Mouse (Mus musculus): ENCODE results near the gene Nav2.

The Nav2 gene

DNA sequence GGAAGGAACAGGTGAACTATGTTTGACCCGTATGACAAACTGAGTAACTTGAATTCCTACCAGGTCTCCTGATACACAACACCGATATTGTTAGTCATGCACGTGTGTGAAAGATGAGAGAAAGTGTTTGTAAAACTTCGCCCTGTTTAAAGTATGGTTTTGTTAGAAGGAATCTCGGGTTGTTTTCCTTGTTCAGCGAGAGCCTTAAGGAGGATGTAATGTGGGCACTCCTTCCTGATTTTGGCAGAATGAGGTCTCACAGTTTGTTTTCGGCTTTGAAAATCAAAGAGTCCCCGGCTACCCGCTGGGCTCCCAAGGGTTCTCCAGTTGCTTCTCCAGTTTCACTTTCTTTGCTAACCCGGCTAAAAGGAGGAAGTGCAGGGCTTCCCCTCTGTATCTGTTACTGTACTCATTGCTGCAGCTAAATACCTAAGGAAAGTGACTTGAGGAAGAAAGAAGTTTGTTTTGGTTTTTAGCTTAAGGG lies 553.9 kb downstream of the Nav2 start:
- DNase-seq, result peak; percentile 30

DNA sequence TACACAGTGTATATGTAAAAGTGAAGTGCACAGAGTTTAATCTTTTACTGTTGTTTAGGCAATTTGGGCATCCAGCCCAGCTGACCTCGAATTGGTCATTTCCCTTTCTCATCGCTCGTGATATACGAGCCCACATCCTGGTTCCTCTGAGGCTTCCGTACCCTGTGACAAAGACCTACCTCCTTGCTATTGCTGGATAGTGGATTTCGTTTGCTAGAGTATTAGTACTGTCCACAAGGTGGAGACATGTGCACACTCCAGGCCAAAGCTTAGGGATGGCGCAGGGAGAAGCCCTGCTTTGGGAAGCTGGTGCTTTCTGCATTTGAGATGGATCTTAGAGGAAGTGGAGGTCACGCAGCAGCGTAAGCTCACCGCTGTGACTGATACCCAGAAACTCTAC lies 559.3 kb downstream of the Nav2 start:
- DNase-seq, result peak; percentile 49

DNA sequence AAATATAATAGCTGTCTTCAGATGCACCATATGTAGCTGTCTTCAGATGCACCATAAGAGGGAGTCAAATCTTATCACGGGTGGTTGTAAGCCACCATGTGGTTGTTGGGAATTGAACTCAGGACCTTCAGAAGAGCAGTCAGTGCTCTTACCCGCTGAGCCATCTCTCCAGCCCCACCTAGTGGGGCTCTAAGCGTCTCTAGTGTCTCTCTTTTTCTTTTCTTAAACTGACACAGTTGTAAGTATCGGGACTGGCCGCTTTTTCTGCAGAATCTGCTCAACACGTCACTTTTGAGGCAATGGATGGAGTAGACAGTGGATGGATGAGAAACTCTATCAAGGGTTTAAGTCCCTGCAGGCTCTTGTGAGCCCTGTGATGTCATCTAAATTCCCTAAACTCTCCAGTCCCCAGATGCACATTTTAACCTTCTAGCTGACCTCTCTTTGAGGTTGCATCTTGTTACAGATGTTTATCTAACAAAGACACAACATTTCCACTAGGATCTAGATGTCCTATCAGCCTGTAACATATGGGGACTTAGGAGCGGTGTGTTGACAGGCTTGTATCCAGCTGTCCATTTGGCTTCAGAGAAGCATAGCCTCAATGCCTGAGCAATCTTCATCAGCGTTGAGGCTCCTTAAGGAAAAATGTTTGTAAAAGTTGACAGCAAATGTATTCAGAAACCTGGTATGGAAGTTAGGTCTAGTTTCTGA lies 560.1 kb downstream of the Nav2 start:
- no peak for DNase-seq

DNA sequence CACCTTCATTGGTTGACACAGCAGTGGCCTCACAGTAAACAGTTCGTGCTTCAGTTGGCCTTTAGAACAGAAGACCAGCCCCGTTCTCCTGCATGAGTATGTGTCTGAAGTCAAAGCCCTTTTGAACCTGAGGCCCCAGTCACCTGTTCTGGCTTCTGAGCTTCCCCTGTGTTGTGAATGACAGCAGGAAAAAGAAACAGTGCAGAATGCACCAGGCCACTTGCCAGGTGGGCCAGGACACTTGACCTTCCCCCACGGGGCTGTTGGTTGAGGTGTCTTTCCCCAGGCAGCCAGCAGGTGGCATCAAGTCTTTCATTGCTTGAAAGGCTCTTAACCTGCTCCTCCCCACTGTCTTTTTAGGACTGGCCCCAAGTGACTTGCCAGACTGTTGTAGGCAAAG lies 562.8 kb downstream of the Nav2 start:
- DNase-seq, result peak; percentile 75

DNA sequence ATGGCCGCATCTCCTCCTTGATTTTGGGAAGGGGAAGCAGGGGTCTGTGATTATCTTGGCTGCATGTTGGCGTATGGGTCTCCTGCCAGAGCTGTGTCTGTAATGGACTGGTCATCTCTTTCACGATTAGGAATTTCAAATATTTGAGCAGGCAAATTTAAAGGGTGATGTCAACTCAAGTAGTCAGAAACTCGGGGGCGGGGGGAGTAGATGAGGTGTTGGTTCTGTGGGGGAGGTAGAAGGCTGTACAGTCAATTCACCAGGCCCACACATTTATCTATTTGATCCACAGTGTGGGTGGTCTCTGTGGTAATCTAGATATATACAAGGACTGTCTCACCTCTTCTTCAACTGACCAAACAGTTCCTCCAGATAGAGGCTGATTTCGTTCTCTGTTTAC lies 566.8 kb downstream of the Nav2 start:
- no peak for DNase-seq

DNA sequence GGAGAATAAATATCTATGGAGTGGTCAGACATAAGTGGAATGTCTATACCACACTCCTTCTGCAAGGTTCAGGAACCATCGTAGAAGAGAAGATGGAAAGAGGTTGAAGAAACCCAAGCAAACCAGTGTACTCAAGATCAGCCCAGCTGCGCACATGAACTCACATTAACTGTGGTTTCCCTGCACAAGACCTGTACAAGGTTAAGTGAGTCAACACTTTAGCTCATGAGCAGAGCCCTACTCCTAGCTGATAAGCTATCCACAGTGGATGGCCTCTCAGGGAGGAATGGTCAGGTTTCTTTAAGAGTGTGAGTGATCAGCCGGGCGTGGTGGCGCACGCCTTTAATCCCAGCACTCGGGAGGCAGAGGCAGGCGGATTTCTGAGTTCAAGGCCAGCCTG lies 567.6 kb downstream of the Nav2 start:
- no peak for DNase-seq

DNA sequence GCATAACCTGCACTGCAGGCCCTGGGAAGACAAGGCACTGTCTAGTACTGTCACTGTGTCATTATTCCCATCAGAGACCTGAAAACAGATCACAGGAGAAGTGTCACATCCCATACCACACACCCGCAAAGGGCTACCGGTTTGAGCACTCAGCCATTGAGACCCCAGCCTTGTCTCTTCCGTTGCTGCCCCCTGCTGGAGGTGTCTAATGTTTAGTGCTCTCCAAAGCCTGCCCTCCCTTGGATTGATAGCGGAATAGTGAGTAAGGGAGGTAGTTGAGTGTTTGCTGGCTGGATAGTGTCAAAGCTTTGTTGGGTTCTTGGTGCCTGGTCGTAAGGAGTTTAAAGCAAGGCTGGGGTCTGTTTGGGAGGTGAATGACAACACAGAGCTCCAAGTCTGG lies 568.1 kb downstream of the Nav2 start:
- DNase-seq, result peak; percentile 70

DNA sequence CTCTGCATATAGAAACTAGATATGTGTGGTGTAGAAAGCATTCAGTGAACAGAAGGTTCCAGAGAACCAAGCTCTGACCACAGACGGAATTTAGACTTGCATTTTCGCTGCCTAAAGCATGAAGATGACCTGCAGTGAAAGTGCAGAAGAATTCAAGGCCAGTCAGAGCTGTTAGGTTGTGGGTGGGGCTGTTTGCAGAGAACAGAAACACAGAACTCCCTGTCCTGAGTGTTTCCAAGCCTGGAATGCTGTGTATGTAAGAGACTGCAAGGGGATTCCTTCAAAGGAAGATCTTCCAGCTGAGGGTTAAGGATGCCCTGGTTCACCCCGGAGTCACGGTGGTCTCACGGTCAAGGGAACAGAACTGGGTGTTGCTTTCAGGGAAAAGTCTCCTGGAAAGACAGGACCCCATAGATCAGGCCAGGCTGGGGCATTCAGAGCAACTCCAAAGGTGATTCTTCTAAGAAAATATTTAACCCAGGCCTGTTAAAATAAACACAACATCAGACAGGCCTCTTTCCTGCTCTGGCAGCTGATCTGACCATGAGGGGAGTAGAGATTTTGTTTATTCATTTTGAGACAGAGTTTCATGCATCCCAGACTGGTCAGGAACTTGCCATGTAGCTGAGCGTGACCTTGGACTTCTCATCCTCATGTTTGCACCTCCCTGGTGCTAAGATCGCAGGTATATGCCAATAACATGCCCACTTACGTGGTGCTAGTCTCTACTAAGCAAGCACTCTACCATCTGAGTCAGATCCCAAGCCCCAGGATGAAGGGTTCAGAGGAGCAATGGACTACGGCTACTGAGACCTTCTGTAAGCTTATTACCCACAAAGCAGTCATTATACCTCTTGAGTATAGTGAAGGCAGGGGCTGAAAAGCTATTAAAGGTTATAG lies 568.8 kb downstream of the Nav2 start:
- DNase-seq, result no peak

DNA sequence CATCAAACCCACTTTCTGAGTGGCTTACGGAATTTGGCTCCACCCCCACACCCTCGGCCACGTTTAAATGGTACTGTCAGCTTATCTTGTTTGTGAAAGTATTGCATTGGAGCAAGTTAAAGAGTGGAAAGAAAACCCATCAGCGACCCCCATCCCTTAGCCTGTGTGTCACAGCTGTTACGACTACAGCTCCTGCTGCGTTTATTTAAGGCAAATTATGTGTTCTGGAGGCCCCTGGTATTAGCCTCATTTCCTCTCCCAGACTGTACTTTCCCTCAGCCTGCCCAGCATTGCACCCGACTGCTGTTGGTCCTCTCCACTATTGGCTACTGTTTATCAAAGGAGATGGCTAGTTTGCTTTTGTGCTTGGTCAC lies 569.4 kb downstream of the Nav2 start:
- no peak for DNase-seq

DNA sequence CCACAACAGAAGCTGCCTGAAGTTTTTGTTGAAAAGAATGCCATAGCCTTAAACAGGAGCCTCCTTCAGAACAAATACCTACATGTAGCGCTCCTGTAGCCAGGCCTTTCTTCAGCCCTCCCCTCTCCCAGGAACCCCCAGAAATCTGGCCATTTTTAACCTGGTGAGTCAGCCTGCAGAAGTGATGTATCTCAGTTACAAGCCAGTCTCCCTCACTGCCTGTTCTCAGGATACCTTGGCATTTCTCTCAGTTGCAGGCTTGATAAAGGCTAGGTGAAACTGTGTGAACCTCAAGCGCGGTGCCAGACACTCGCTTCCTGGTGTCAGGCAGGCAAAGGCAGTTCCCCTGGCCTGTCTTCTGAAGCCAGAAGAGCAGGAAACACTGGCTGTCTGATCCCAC lies 570.4 kb downstream of the Nav2 start:
- no peak for DNase-seq

DNA sequence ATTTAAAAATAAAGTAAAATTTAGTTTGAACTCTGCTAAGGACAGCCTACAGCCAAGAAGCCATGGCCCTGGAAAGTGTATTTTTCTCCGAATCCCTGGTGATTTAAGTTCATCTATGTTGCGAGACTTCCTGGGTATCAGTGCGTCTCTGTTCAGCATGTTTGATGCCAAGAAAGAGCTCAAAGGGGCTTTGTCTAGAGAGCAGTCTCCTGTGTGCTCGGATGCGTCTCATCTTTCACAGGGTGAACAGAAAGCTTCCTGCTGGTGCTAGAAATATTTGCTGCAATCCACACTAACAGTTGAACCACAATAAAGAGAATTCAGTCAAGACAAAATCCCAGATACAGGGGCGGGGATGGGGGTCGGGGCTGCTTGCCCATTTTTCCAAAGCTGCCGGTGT lies 572.4 kb downstream of the Nav2 start:
- no peak for DNase-seq

DNA sequence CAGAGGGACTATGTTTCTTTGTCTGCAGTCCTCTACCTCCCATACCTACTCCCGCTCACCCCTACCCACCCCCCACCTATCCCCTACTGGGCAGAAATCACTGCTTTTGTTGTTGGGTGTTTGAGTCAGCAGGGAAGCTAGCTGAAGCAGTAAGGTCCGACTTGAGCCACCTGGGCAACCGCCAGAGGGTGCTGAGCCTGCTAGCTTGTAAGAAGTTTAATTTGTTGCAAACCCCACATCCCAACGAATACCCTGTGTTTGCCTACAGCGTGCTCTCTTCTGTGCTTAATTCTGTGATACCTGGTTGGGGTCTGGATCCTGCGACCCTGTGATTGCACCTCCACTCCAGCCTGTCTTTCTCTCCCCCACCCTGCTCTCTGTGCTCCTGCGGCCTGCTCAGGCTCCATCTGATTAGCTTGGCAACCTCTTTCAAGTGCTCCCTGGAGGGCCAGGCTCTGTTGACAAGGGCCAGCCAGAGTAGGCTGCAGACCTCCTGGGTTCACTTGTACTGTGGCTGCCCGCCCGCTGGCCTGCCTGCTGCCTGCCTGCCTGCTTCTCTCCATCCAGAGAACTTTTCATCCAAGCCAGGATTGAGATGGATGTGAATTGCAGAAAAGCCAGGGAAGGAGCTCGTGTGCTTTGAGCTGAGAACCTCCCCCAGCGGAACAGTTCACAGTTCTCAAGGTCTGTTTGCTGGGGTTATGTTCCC lies 575.7 kb downstream of the Nav2 start:
- peak; percentile 41 for DNase-seq

DNA sequence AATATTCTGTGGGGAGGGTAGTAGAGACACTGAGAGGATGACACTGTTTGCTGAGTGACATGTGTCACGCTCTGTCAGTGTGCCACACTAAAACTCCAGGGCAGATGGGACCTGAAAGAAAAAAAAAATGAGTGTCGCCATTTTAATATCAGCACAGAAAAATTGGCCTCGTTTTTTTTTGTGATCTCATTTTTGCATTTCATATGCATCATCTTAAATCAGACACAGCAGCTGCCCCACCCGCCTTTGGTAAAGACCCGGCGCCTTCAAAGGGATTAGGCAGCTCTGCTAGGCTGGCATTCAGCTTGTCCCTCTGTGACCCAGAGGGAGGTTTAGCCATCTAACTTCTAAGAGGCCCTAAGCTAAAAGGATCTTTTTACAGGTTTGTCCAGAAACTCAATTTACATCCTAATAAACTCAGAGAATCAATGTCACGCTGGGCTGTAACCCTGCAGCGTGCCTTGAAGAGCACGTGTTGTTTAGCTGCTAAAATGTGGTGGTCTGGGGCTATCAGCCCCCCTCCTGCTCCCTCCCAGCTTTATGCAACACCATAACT lies 576.9 kb downstream of the Nav2 start:
- DNase-seq, result no peak

DNA sequence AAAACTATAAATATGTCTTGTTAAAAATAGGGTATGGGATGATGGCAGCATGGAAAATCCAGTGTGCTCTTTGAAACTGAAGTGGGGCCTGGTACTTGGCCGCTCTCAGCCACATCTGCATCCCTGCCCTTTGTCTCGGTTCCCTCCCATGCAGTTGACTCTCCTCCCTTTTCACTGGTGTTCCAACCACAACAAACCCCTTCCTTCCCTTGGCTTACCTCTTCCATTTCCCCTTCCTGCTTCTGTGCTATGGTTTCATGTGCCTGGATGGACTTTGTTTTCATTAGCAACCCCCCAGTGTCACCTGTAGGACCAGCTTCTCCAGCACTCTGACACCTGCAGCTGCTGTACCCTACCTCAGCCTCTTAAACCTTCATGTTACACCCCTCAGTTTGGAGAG lies 578.8 kb downstream of the Nav2 start:
- no peak for DNase-seq

DNA sequence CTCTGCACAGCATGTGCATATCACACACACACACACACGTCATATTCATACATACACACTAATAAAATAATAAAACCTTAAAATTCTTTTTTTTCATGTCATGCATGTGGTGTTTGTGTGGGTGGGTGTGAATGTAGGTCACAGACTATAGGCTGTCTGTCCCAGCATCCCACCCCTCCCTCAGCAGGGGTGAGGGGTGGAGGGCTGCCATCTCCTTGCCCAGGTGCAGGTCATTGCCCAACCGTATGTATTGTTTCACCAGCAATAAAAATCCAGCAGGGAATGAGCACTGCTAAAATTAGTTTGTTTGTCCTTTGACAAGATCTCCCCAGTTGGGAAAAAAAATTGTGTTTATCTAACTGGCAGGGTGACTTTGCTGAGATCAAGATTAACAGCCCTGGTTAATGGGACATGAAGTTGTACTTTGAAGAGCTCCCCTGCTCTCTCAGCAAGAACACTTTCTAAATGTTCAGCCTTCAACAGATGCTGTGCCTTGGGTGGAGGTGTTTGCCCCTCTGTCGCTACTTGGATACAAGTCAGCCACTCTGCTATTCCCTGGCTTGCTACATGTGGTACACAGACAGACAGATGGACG lies 580.1 kb downstream of the Nav2 start:
- DNase-seq, result no peak

DNA sequence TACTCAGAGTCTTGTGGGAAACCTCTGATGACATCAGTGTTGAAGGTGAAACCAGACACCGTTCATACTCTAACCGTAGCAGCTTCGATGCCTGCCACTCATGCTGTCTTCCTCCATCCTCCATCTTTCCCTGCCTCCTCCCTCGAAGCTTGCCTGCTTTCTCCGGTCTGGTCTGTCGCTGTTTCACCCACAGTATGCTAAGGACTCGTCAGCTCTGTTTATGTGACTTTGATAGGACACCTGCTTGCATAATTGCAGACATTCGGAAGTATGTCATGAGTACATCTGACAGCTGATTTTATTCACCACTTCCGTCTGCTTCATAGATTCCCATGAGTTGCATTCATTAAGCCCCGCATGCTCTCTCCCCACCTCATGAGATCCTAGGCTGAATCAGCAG lies 582.3 kb downstream of the Nav2 start:
- DNase-seq, result no peak

DNA sequence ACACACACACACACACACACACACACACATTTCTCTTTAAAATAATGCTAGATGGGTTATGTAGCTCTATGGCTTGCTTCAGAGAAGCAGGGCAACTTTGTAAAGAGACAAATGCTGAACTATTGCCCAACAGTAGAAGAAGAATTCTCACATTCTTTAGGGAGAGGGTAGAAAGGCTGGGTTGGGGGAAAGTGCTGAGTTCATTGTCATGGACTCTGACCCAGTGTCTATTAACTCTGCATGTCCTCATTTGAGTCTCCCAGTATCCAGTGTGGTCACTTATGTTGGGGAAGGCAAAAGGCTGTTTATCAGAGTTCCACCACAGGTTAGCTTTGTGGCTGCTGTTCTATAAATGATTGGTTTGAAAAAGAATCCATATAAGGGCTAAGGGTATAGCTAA lies 584.1 kb downstream of the Nav2 start:
- no peak for DNase-seq

DNA sequence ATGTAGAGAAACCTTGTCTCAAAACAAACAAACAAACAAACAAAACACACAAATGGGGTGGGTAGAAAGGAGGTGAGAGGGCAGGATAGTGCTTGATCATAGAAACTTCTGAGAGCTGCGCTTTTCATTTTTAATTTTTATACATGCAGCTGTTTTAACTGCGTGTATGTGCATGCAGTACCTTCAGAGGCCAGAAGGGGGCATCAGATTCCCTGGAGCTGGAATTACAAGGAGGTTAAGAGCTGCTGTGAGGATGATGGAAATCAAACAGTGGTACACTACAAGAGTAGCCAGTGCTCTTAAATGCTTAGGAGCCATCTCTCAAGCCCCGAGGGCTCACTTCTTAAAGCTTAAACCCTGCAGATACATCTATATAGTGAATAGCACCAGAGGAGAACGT lies 584.7 kb downstream of the Nav2 start:
- DNase-seq, result peak; percentile 63

DNA sequence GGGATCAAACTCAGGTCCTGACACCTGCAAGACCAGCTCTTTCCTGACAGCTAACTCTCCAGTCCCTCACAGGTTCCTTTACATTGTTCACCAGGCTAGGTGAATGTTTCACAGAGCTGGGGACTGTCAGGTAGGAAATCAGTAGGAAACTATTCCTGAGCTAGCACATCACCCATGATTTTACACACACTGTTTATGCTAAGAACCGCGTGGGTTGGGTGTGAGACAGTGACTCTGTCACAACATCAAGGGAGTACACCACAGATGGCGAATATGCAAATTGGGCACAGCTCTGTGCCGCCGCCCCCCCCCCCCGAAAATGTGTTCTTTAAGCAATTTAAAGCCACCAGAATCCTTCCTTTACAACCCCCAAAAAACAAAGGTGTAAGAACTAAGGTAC lies 586.1 kb downstream of the Nav2 start:
- no peak for DNase-seq

DNA sequence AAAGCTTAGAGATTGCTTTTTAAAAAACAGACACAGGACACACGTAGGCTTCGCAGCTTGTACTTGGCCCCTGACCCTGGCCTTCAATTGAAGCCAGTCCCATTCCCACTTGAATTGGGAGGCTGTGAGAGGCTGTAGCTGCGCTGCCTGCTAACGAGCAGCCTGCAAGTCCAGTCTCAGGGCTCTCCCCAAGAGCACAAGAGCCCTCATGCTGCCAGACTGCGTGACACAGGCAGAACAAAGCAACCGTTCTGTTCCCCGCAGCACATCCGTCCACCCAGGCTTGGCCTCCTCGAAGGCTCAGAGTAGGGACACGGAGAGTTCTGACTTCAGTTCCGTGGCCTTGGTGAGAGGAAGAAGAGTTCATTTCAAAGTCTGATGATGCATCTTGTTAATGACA lies 587.6 kb downstream of the Nav2 start:
- DNase-seq, result no peak

DNA sequence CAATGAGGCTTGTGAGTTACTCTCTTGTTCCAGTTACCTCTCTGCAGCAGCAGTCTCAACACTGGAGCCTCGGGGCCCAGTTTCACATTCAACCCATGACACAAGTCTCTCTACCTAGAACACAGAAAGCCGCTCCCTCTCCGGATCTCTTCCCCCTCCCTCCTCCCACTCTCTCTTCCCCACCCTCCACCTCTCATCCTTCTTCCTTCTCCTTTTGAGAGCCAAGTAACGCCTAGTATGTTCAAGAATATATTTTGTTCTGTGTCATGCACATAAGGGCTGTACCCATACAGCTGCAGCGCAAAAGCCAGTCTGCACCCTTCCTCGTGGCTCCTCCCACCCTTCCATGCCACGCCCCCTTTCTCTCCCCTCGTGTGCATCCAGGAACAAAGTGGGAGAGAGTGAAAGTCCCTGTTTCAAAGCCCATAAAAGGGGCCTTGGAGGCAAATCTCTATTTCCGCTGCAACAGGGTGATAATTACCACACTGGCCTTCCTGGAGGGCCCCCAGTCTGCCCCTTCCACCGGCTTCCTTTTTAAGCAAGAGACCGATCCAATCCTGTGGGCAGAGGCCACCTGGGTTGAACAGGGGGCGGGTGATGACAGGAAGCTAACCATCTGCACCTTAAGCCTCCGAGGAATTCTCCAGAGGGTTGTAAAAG lies 588.4 kb downstream of the Nav2 start:
- no peak for DNase-seq

DNA sequence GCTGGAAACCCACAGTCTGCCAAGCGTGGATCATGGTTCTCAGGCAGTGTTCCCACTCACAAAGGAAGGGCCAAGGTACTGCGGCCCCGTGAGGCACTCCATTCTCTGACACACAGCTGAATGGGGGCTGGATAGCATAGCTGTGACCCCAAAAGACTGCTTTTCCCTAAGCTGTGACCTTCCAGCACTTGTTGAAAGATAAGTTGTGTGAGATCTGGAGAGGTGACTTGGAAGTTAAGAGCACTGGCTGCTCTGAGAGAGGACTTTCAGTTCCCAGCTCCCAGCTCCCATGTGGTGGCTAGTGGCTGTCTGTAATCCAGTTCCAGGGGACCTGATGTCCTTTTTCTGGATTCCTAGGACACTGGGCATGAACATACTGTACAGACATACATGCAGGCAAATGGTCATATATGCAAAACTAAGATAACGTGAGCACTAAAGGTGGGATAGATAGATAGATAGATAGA lies 588.9 kb downstream of the Nav2 start:
- DNase-seq, result no peak

Measured in lung, postnatal 14 days (tissue).